Mouse (Mus musculus) midbrain, postnatal 0 days (tissue): ENCODE data around the gene Il17rd. TPM values are rescaled to one million over a fixed set of nuclear protein-coding genes. Genes with fewer than 3 reads are reported as not detected.

Experiments
- ATAC-seq: fragments of 200-750 bp; cut with Nextera tagmentation; 2 replicates; pipeline ENCODE4 v1.8.0; 2017; ENCODE audit warnings: moderate number of reproducible peaks, mild to moderate bottlenecking, moderate TSS enrichment, moderate library complexity; ENCODE audit not compliant: low FRiP score
- DNase-seq: peaks from one replicate; pipeline ENCODE4 v3.0.0-alpha.2; 2015; ENCODE audit warnings: low spot score
- H3K27ac ChIP-seq: fragments of 300-500 bp; sonication (generic); 2 replicates; pipeline ENCODE4 v1.5.1; 2014; ENCODE audit warnings: low read depth, mild to moderate bottlenecking, low read length, mixed read lengths
- H3K27me3 ChIP-seq: fragments of 300-500 bp; sonication (generic); 2 replicates; pipeline ENCODE4 v1.6.1; 2014; ENCODE audit warnings: low read length, control low read depth, mixed read lengths; ENCODE audit not compliant: insufficient read depth
- H3K36me3 ChIP-seq: fragments of 300-500 bp; sonication (generic); 2 replicates; pipeline ENCODE4 v1.6.1; 2014; ENCODE audit warnings: low read length, control low read depth, mixed read lengths; ENCODE audit not compliant: insufficient read depth
- H3K4me1 ChIP-seq: fragments of 300-500 bp; sonication (generic); 2 replicates; pipeline ENCODE4 v1.6.1; 2014; ENCODE audit warnings: mild to moderate bottlenecking, control low read depth, antibody characterized with exemption, low read length, mixed read lengths; ENCODE audit not compliant: insufficient read depth
- H3K4me2 ChIP-seq: fragments of 300-500 bp; sonication (generic); 2 replicates; pipeline ENCODE4 v1.6.1; 2014; ENCODE audit warnings: low read depth, mild to moderate bottlenecking, low read length, mixed read lengths; ENCODE audit not compliant: poor library complexity, severe bottlenecking
- H3K4me3 ChIP-seq: fragments of 300-500 bp; sonication (generic); 2 replicates; pipeline ENCODE4 v1.5.1; 2014; ENCODE audit warnings: low read depth, mild to moderate bottlenecking, low read length, moderate library complexity
- H3K9ac ChIP-seq: fragments of 300-500 bp; sonication (generic); replicated peaks from 2 replicates; pipeline ENCODE4 v1.6.1; 2014; ENCODE audit warnings: mild to moderate bottlenecking, low read length, moderate library complexity, mixed read lengths; ENCODE audit not compliant: poor library complexity, severe bottlenecking
- H3K9me3 ChIP-seq: fragments of 300-500 bp; sonication (generic); 2 replicates; pipeline ENCODE4 v1.6.1; 2016; ENCODE audit warnings: low read length, control low read depth
- CTCF ChIP-seq: IDR thresholded peaks from 2 replicates; pipeline ENCODE4 v1.5.1; 2016; ENCODE audit warnings: antibody characterized with exemption, mild to moderate bottlenecking
- WGBS: fragments of 180-500 bp; shearing (Covaris S2); extraction: QIAGEN DNeasy Blood & Tissue Kit; methylation state at CpG from one replicate; pipeline ENCODE4 v1.1.7; 2014; 5-methylcytosine and 5-hydroxymethylcytosine counted together
- polyA plus RNA-seq: library from polyadenylated mRNA; unstranded; fragments of >200 nt; fragmentation: Nextera tagmentation; extraction: Ambion mirVana; gene quantifications from 2 replicates; pipeline ENCODE4 v1.2.1, GENCODE M21; 2015
- total RNA-seq: library from RNA; depleted of rRNA; stranded (reverse); fragments of >200 nt; gene quantifications from 2 replicates; pipeline ENCODE4 v1.2.3, GENCODE M21; 2014

The Il17rd gene
- total and polyA plus RNA-seq, 2 experiments from 2014 or later: 1.5 to 9.1 TPM

- WGBS: 51% methylated on average over 12 of the region's 12 CpGs
- Histone ChIP-seq H3K9ac (no peak overlapping the region), H3K4me3 (no peak overlapping the region), H3K27ac (no peak overlapping the region), H3K4me1 (no peaks in the 10 kb centered on the region), H3K27me3 (no peaks in the 10 kb centered on the region), H3K36me3 (peaks cover 6% of the 10 kb centered on the region; the same call in 1 of the 2 replicates), H3K9me3 (no peaks in the 10 kb centered on the region), H3K4me2 (no peak overlapping the region)
- DNase-seq: no peak
- TF ChIP-seq CTCF: no peak
- ATAC-seq: no peak
Measured at GRCm38 (mm10) chr14:27105731-27106457, 67.2 kb downstream of the Il17rd start.

GRCm38 (mm10) chr14:27108748-27109504, 70.2 kb downstream of the Il17rd start:
- DNase-seq: peak; percentile 54
- 68% methylated on average over 6 of the region's 6 CpGs for WGBS

GRCm38 (mm10) chr14:27114362-27115274, 75.9 kb downstream of the Il17rd start, which contains the start of gene Arhgef3:
Arhgef3 (plus strand) TSS chr14:27114899.
- Histone ChIP-seq H3K27ac (no peak within 1 kb of the TSS), H3K4me3 (peak within 1 kb of the TSS; percentile 44), H3K4me2 (peak within 1 kb of the TSS; percentile 95), H3K36me3 (no peaks in the 10 kb centered on the region), H3K9me3 (no peaks in the 10 kb centered on the region), H3K4me1 (peaks cover 7% of the 10 kb centered on the region; the same call in 1 of the 2 replicates), H3K27me3 (peaks cover 18% of the 10 kb centered on the region; the same call in 1 of the 2 replicates), H3K9ac (peak within 1 kb of the TSS; percentile 42; the same call in 1 of the 2 replicates)
- ATAC-seq (0 out of 2 replicates have a peak, but pooled peaks have one; percentile 60), DNase-seq (peak; percentile 27)
- peak; percentile 10; the same call in 1 of the 2 replicates for TF ChIP-seq CTCF
- 1% methylated on average over 55 of the region's 58 CpGs for WGBS

More at GRCm38 (mm10) chr14:27108748-27109504, 70.2 kb downstream of the Il17rd start:
- Histone ChIP-seq H3K4me3 (no peak overlapping the region), H3K4me2 (no peak overlapping the region), H3K27ac (no peak overlapping the region), H3K9ac (no peak overlapping the region), H3K4me1 (no peaks in the 10 kb centered on the region), H3K9me3 (no peaks in the 10 kb centered on the region), H3K36me3 (no peaks in the 10 kb centered on the region), H3K27me3 (peaks cover 4% of the 10 kb centered on the region; the same call in 1 of the 2 replicates)
- no peak for ATAC-seq
- peak; percentile 38 for TF ChIP-seq CTCF

GRCm38 (mm10) chr14:27115275-27115660, 76.5 kb downstream of the Il17rd start:
- Histone ChIP-seq H3K9ac (no peak overlapping the region), H3K9me3 (no peaks in the 10 kb centered on the region)
- no peak for ATAC-seq

GRCm38 (mm10) chr14:27115991-27116390, 77.2 kb downstream of the Il17rd start:
- peaks cover 18% of the 10 kb centered on the region; the same call in 1 of the 2 replicates for H3K27me3 ChIP-seq
- H3K4me2 ChIP-seq: peak overlapping the region; percentile 4; the same call in 1 of the 2 replicates
- ATAC-seq (no peak), DNase-seq (no peak)
- H3K4me1 ChIP-seq: peaks cover 7% of the 10 kb centered on the region; the same call in 1 of the 2 replicates
- TF ChIP-seq CTCF: no peak
- no peak overlapping the region for H3K4me3 ChIP-seq
- H3K9me3 ChIP-seq: no peaks in the 10 kb centered on the region
- no peak overlapping the region for H3K27ac ChIP-seq
- H3K9ac ChIP-seq: no peak overlapping the region
- H3K36me3 ChIP-seq: no peaks in the 10 kb centered on the region
- 68% methylated on average over 6 of the region's 6 CpGs for WGBS

More at GRCm38 (mm10) chr14:27115275-27115660, 76.5 kb downstream of the Il17rd start:
- no peak for DNase-seq
- H3K36me3 ChIP-seq: no peaks in the 10 kb centered on the region
- peak overlapping the region; percentile 95 for H3K4me2 ChIP-seq
- WGBS: 20% methylated on average over 11 of the region's 11 CpGs
- no peak for TF ChIP-seq CTCF
- peaks cover 7% of the 10 kb centered on the region; the same call in 1 of the 2 replicates for H3K4me1 ChIP-seq
- peaks cover 18% of the 10 kb centered on the region; the same call in 1 of the 2 replicates for H3K27me3 ChIP-seq
- peak overlapping the region; percentile 44 for H3K4me3 ChIP-seq
- no peak overlapping the region for H3K27ac ChIP-seq
